Mouse (Mus musculus) bone marrow, adult 2 months (tissue): ENCODE measurements around the gene B230104I21Rik.

ENCODE experiments used
- CTCF ChIP-seq: fragments of 200-500 bp; IDR thresholded peaks from 2 replicates; pipeline ENCODE4 v1.5.1; 2011; ENCODE audit warnings: low read length, control low read depth; ENCODE audit not compliant: control insufficient read depth, insufficient read depth
- POLR2A ChIP-seq: fragments of 200-500 bp; IDR thresholded peaks from 2 replicates; pipeline ENCODE4 v1.6.1; 2011; ENCODE audit warnings: low read depth, mild to moderate bottlenecking, control low read depth, low read length, borderline replicate concordance; ENCODE audit not compliant: control insufficient read depth

- no peak for TF ChIP-seq CTCF
- no peak for TF ChIP-seq POLR2A
Measured at GRCm38 (mm10) chr4:154336650-154337049, 723 bp downstream of the B230104I21Rik start.
